Comparison of ENCODE assay signal across 10 mouse cellular contexts in genomic region chr5:18035848-18036638, GRCm38 (mm10).
DNase-seq lines count a peak whose midpoint lies in the region; ATAC-seq and TF ChIP-seq lines count a peak whose summit lies in the region.
"Had no signal": no experiment of that assay in that cellular context is flagged by ENCODE, and none has a peak within 500 bp of the region (broad histone marks: within the 10 kb centered on the region; RNA-seq: fewer than 3 reads in every experiment).

No protein-coding gene starts in this region.

- no peak for ATAC-seq in kidney, embryonic 16.5 days (ENCODE audit: low FRiP score, low TSS enrichment)
- ATAC-seq in hematopoietic stem cell, adult 5-6 weeks (replicated peaks in 1 of 2; ENCODE audit: insufficient read depth in 1 of 2, low FRiP score in 2 of 2, low TSS enrichment in 1 of 2, low read depth in 1 of 2, poor library complexity in 2 of 2, severe bottlenecking in 2 of 2) = peak; percentile 39 to 42; a peak in 3 of 4 replicates
- no peak for ATAC-seq in hindbrain, embryonic 13.5 days (ENCODE audit: low FRiP score)
- ATAC-seq in midbrain, postnatal 0 days (ENCODE audit: low FRiP score) = no peak
- ATAC-seq: midbrain, embryonic 15.5 days had no signal

- in situ Hi-C loops in CH12.LX (cut with MboI; ENCODE audit: low pct_ligation_motif_present, low pct_unique_long_range_greater_than_20kb, low sequenced_read_pairs) = no loop called here

- no peak overlapping the region for H3K9ac ChIP-seq in kidney, embryonic 16.5 days (replicated peaks; ENCODE audit: low read length)
- H3K9ac ChIP-seq in CH12.LX (ENCODE audit: insufficient read depth, low read depth) = no peak overlapping the region
- H3K9ac ChIP-seq in hindbrain, embryonic 13.5 days = no peak overlapping the region
- H3K9ac ChIP-seq in midbrain, postnatal 0 days (replicated peaks; ENCODE audit: low read length, poor library complexity, severe bottlenecking) = no peak overlapping the region
- H3K9ac ChIP-seq: midbrain, embryonic 15.5 days had no signal

- no peak for TF ChIP-seq EP300 in CH12.LX (IDR thresholded peaks at IDR 0.05; ENCODE audit: low read length)

- DNase-seq in kidney, adult 9 months = no peak
- no peak for DNase-seq in CH12.LX (ENCODE audit: extremely low read depth)
- peak; percentile 43 for DNase-seq in adrenal gland, postnatal 14 days
- DNase-seq in cerebellum, postnatal 10 days = no peak
- no peak for DNase-seq in midbrain, postnatal 0 days (ENCODE audit: low spot score)

- no peak overlapping the region for H3K4me2 ChIP-seq in kidney, embryonic 16.5 days (replicated peaks; ENCODE audit: low read depth, low read length)
- H3K4me2 ChIP-seq in CH12.LX (ENCODE audit: insufficient read depth, low read depth, poor library complexity, severe bottlenecking) = no peak overlapping the region
- H3K4me2 ChIP-seq in hindbrain, embryonic 13.5 days = no peak overlapping the region
- no peak overlapping the region for H3K4me2 ChIP-seq in midbrain, postnatal 0 days (ENCODE audit: low read depth, low read length, poor library complexity, severe bottlenecking)
- H3K4me2 ChIP-seq: midbrain, embryonic 15.5 days had no signal

- H3K4me3 ChIP-seq in kidney, embryonic 16.5 days (ENCODE audit: low read length) = no peak overlapping the region
- no peak overlapping the region for H3K4me3 ChIP-seq in CH12.LX (replicated peaks in 1 of 3; ENCODE audit: low read depth in 2 of 3, low read length in 2 of 3, poor library complexity in 1 of 3)
- H3K4me3 ChIP-seq in hindbrain, embryonic 13.5 days = no peak overlapping the region
- no peak overlapping the region for H3K4me3 ChIP-seq in midbrain, postnatal 0 days (ENCODE audit: low read depth, low read length)
- H3K4me3 ChIP-seq: erythroblast, embryonic 14.5 days; midbrain, embryonic 15.5 days had no signal

- peak overlapping the region; percentile 6; the same call in 1 of the 2 replicates for H3K27ac ChIP-seq in kidney, embryonic 16.5 days (ENCODE audit: low read length)
- H3K27ac ChIP-seq in CH12.LX (ENCODE audit: insufficient read depth, low read depth) = no peak overlapping the region
- no peak overlapping the region for H3K27ac ChIP-seq in hindbrain, embryonic 13.5 days
- H3K27ac ChIP-seq in midbrain, postnatal 0 days (ENCODE audit: low read depth, low read length) = no peak overlapping the region
- H3K27ac ChIP-seq: midbrain, embryonic 15.5 days had no signal

- no peak for TF ChIP-seq POLR2A in CH12.LX (IDR thresholded peaks at IDR 0.05; ENCODE audit: low read depth, low read length)

- H3K4me1 ChIP-seq in kidney, embryonic 16.5 days (ENCODE audit: insufficient read depth, low read length) = no peaks in the 10 kb centered on the region
- peaks cover 0 to 11% of the 10 kb centered on the region in 2 experiments; a peak in 2 of 4 replicates for H3K4me1 ChIP-seq in CH12.LX (ENCODE audit: control insufficient read depth in 1 of 2, insufficient read depth in 2 of 2)
- no peaks in the 10 kb centered on the region for H3K4me1 ChIP-seq in hindbrain, embryonic 13.5 days (replicated peaks)
- H3K4me1 ChIP-seq in midbrain, postnatal 0 days (ENCODE audit: insufficient read depth, low read length) = no peaks in the 10 kb centered on the region
- H3K4me1 ChIP-seq: midbrain, embryonic 15.5 days had no signal

- dilution Hi-C loops in CH12.LX (cut with MboI; ENCODE audit: extremely low pct_ligation_motif_present, extremely low pct_unique_long_range_greater_than_20kb, low sequenced_read_pairs) = no loop called here

- no peaks in the 10 kb centered on the region for H3K36me3 ChIP-seq in kidney, embryonic 16.5 days (ENCODE audit: insufficient read depth, low read length)
- no peaks in the 10 kb centered on the region for H3K36me3 ChIP-seq in CH12.LX (replicated peaks in 1 of 2; ENCODE audit: control insufficient read depth in 1 of 2, insufficient read depth in 1 of 2, low read length in 1 of 2)
- H3K36me3 ChIP-seq in hindbrain, embryonic 13.5 days = no peaks in the 10 kb centered on the region
- H3K36me3 ChIP-seq in midbrain, postnatal 0 days (ENCODE audit: insufficient read depth, low read length) = no peaks in the 10 kb centered on the region
- H3K36me3 ChIP-seq: midbrain, embryonic 15.5 days had no signal

- no peak for TF ChIP-seq CTCF in CH12.LX (conservative IDR thresholded peaks at IDR 0.05 in 1 of 2, IDR thresholded peaks at IDR 0.05 in 1 of 2; ENCODE audit: low read depth in 2 of 2, low read length in 2 of 2)
- no peak for TF ChIP-seq CTCF in midbrain, postnatal 0 days (IDR thresholded peaks at IDR 0.05)

- no peaks in the 10 kb centered on the region for H3K9me3 ChIP-seq in kidney, embryonic 16.5 days (ENCODE audit: low read length)
- peaks cover 8% of the 10 kb centered on the region for H3K9me3 ChIP-seq in CH12.LX (replicated peaks; ENCODE audit: low read length)
- 0 out of 2 replicates have a peak, but pooled peaks cover 7% of the 10 kb centered on the region for H3K9me3 ChIP-seq in hindbrain, embryonic 13.5 days
- no peaks in the 10 kb centered on the region; the same call in 1 of the 2 replicates for H3K9me3 ChIP-seq in midbrain, postnatal 0 days (ENCODE audit: low read length)

- WGBS in kidney, embryonic 16.5 days = 71% methylated on average over 14 of the region's 14 CpGs
- 85% methylated on average over 14 of the region's 14 CpGs for whole genome bisulfite sequencing in hindbrain, embryonic 13.5 days
- 88% methylated on average over 14 of the region's 14 CpGs for WGBS in midbrain, postnatal 0 days

- TF ChIP-seq RAD21 in CH12.LX (IDR thresholded peaks at IDR 0.05; ENCODE audit: low read depth, low read length) = no peak

- no peaks in the 10 kb centered on the region for H3K27me3 ChIP-seq in kidney, embryonic 16.5 days (ENCODE audit: insufficient read depth, low read length)
- no peaks in the 10 kb centered on the region for H3K27me3 ChIP-seq in CH12.LX (replicated peaks)
- no peaks in the 10 kb centered on the region for H3K27me3 ChIP-seq in hindbrain, embryonic 13.5 days
- no peaks in the 10 kb centered on the region for H3K27me3 ChIP-seq in midbrain, postnatal 0 days (ENCODE audit: insufficient read depth, low read length)
- H3K27me3 ChIP-seq: midbrain, embryonic 15.5 days had no signal

- no peaks in the 10 kb centered on the region for H3K79me2 ChIP-seq in CH12.LX (replicated peaks; ENCODE audit: control insufficient read depth, extremely low read depth, insufficient read depth, poor library complexity, severe bottlenecking)

TF ChIP-seq in CH12.LX, 34 proteins besides CTCF, POLR2A, EP300 and RAD21:
- TF ChIP-seq JUN (IDR thresholded peaks at IDR 0.05; ENCODE audit: insufficient read depth, low read depth, low read length) = no peak
- peak; percentile 61 for TF ChIP-seq ZNF384 (IDR thresholded peaks at IDR 0.05; ENCODE audit: low read depth, low read length)
TF ChIP-seq in CH12.LX: peak in this region for 1.

Comparison
In these comparisons a context has a peak if more than half of its experiments do, and no peak if none do; other contexts are left out.
1. ATAC-seq: peak in hematopoietic stem cell, adult 5-6 weeks (2 of 2); none in kidney, embryonic 16.5 days (single experiment), hindbrain, embryonic 13.5 days (single experiment) and midbrain, postnatal 0 days (single experiment).